Comparison of ENCODE assay signal across 9 mouse cellular contexts in the genomic region with DNA sequence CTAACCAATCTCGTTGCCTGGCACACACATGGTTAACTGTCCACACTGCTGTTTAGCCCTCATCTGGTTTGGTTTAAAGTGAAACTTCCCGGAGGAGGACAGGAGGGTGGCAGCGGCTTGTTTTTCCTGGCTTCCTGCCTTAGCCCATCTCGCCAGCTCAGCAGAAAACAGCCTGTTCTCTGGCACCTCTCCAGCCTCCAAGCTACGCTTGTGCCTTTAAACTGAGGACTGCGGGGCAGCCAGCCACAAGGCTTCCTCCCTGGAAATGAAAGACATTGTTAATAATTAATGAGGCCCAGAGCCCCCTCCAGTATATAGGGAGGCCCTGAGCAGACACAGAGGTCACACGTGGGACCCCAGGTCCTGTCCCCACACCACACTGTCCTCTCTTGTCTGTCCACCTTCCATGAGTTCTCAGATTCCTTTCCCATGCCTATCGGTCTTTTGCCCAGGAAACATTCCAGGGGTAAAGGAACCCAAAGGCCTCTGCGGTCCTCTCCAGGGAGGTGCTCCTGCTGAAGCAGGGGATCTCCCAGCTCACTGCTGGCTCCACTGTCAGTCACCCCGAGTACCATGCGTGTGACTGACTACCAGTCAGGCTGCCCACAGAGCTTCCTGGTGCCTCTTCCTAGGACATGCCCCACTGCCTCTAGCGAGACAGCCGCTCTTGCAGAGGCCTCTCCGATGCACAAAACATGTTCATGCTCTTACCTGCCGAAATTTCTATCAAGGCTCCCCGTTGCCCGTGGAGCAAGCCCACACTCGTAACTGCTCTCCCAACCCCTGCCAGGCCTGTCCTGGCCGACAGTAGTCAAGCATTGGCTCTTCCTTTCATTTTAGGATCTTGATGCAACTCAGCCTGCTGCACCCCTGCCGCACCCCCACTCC.
DNase-seq lines count a peak whose midpoint lies in the region; ATAC-seq and TF ChIP-seq lines count a peak whose summit lies in the region.
"Had no signal": no experiment of that assay in that cellular context is flagged by ENCODE, and none has a peak within 500 bp of the region (broad histone marks: within the 10 kb centered on the region; RNA-seq: fewer than 3 reads in every experiment).

No protein-coding gene starts in this region.

- H3K4me3 ChIP-seq in forebrain, embryonic 11.5 days (ENCODE audit: low read depth, low read length) = no peak overlapping the region
- H3K4me3 ChIP-seq in heart, embryonic 12.5 days = no peak overlapping the region
- H3K4me3 ChIP-seq in kidney, embryonic 16.5 days (ENCODE audit: low read length) = no peak overlapping the region
- no peak overlapping the region for H3K4me3 ChIP-seq in limb, embryonic 13.5 days
- no peak overlapping the region for H3K4me3 ChIP-seq in myocyte

- peak overlapping the region; percentile 2; the same call in 1 of the 2 replicates for H3K27ac ChIP-seq in forebrain, embryonic 11.5 days (ENCODE audit: low read depth, low read length)
- H3K27ac ChIP-seq in heart, embryonic 12.5 days (ENCODE audit: poor library complexity, severe bottlenecking) = peak overlapping the region; percentile 78
- peak overlapping the region; percentile 95 for H3K27ac ChIP-seq in kidney, embryonic 16.5 days (ENCODE audit: low read length)
- H3K27ac ChIP-seq in limb, embryonic 13.5 days = peak overlapping the region; percentile 97

- H3K4me1 ChIP-seq in forebrain, embryonic 11.5 days (replicated peaks; ENCODE audit: control insufficient read depth, insufficient read depth, low read length) = no peaks in the 10 kb centered on the region
- H3K4me1 ChIP-seq in heart, embryonic 12.5 days (replicated peaks) = peaks cover 63% of the 10 kb centered on the region
- peaks cover 30% of the 10 kb centered on the region for H3K4me1 ChIP-seq in kidney, embryonic 16.5 days (ENCODE audit: insufficient read depth, low read length)
- H3K4me1 ChIP-seq in limb, embryonic 13.5 days = peaks cover 77% of the 10 kb centered on the region

- WGBS in forebrain, embryonic 11.5 days = 69% methylated on average over 20 of the region's 20 CpGs
- WGBS in heart, embryonic 12.5 days = 52% methylated on average over 20 of the region's 20 CpGs
- WGBS in kidney, embryonic 16.5 days = 19% methylated on average over 20 of the region's 20 CpGs
- 18% methylated on average over 20 of the region's 20 CpGs for WGBS in limb, embryonic 13.5 days

- no peaks in the 10 kb centered on the region for H3K27me3 ChIP-seq in forebrain, embryonic 11.5 days (ENCODE audit: control insufficient read depth, insufficient read depth, low read length)
- H3K27me3 ChIP-seq in heart, embryonic 12.5 days (replicated peaks) = peaks cover 55% of the 10 kb centered on the region
- H3K27me3 ChIP-seq in kidney, embryonic 16.5 days (ENCODE audit: insufficient read depth, low read length) = no peaks in the 10 kb centered on the region
- no peaks in the 10 kb centered on the region for H3K27me3 ChIP-seq in limb, embryonic 13.5 days
- no peaks in the 10 kb centered on the region for H3K27me3 ChIP-seq in myocyte (ENCODE audit: control insufficient read depth, insufficient read depth, insufficient read length)
- H3K27me3 ChIP-seq: CH12.LX had no signal

- no peaks in the 10 kb centered on the region for H3K79me2 ChIP-seq in myocyte (ENCODE audit: control insufficient read depth, insufficient read depth)

- H3K4me2 ChIP-seq in forebrain, embryonic 11.5 days (ENCODE audit: low read depth, low read length, severe bottlenecking) = no peak overlapping the region
- H3K4me2 ChIP-seq in heart, embryonic 12.5 days = 0 out of 2 replicates have a peak overlapping the region, but pooled peaks have one; percentile 6
- peak overlapping the region; percentile 30 for H3K4me2 ChIP-seq in kidney, embryonic 16.5 days (replicated peaks; ENCODE audit: low read depth, low read length)
- peak overlapping the region; percentile 45 for H3K4me2 ChIP-seq in limb, embryonic 13.5 days (replicated peaks)
- peak overlapping the region; percentile 38 for H3K4me2 ChIP-seq in myocyte (ENCODE audit: low read depth)

- H3K9ac ChIP-seq in forebrain, embryonic 11.5 days (ENCODE audit: low read length) = no peak overlapping the region
- no peak overlapping the region for H3K9ac ChIP-seq in heart, embryonic 12.5 days
- peak overlapping the region; percentile 2 for H3K9ac ChIP-seq in kidney, embryonic 16.5 days (replicated peaks; ENCODE audit: low read length)
- peak overlapping the region; percentile 53 for H3K9ac ChIP-seq in limb, embryonic 13.5 days

- DNase-seq in retina, adult 2 months (ENCODE audit: low read depth, low spot score) = peak; percentile 32
- DNase-seq in retina, embryonic 14.5 days (ENCODE audit: low spot score) = no peak
- peak; percentile 69 for DNase-seq in forebrain, embryonic 11.5 days (ENCODE audit: low spot score)
- peak; percentile 75 to 92 for DNase-seq in urinary bladder, adult 18-20 months (ENCODE audit: low spot score in 2 of 2)

- TF ChIP-seq POLR2A in myocyte (IDR thresholded peaks at IDR 0.05; ENCODE audit: insufficient read length, low read depth) = no peak

- H3ac ChIP-seq in myocyte (ENCODE audit: control insufficient read depth, insufficient read length) = no peak overlapping the region

- ATAC-seq in forebrain, embryonic 11.5 days (replicated peaks; ENCODE audit: low FRiP score) = no peak
- ATAC-seq in heart, embryonic 12.5 days (ENCODE audit: insufficient number of reproducible peaks, low FRiP score) = peak; percentile 51
- ATAC-seq in kidney, embryonic 16.5 days (ENCODE audit: low FRiP score, low TSS enrichment) = peak; percentile 93
- peak; percentile 83 for ATAC-seq in limb, embryonic 13.5 days (ENCODE audit: low FRiP score, low read depth)

- no peaks in the 10 kb centered on the region for H3K9me3 ChIP-seq in forebrain, embryonic 11.5 days (ENCODE audit: control insufficient read depth, low read length)
- H3K9me3 ChIP-seq in heart, embryonic 12.5 days (replicated peaks) = no peaks in the 10 kb centered on the region
- H3K9me3 ChIP-seq in kidney, embryonic 16.5 days (ENCODE audit: low read length) = no peaks in the 10 kb centered on the region
- no peaks in the 10 kb centered on the region for H3K9me3 ChIP-seq in limb, embryonic 13.5 days

- no peaks in the 10 kb centered on the region; the same call in 1 of the 2 replicates for H3K36me3 ChIP-seq in forebrain, embryonic 11.5 days (ENCODE audit: control insufficient read depth, insufficient read depth, low read length)
- H3K36me3 ChIP-seq in heart, embryonic 12.5 days = peaks cover 65% of the 10 kb centered on the region
- peaks cover 29% of the 10 kb centered on the region for H3K36me3 ChIP-seq in kidney, embryonic 16.5 days (ENCODE audit: insufficient read depth, low read length)
- peaks cover 77% of the 10 kb centered on the region for H3K36me3 ChIP-seq in limb, embryonic 13.5 days
- no peaks in the 10 kb centered on the region for H3K36me3 ChIP-seq in myocyte (ENCODE audit: control insufficient read depth, insufficient read depth)

TF ChIP-seq in myocyte, 11 proteins besides CTCF, POLR2A, EP300 and RAD21:
- no peak for TF ChIP-seq TCF3 (IDR thresholded peaks at IDR 0.05; ENCODE audit: insufficient read length, low read depth)
- TF ChIP-seq E2F4 (IDR thresholded peaks at IDR 0.05; ENCODE audit: insufficient read depth) = no peak
- TF ChIP-seq MYOG (IDR thresholded peaks at IDR 0.05; ENCODE audit: control insufficient read depth in 1 of 3, insufficient read depth in 1 of 3, insufficient read length in 2 of 3, low read depth in 2 of 3) = no peak
- TF ChIP-seq SRF (IDR thresholded peaks at IDR 0.05; ENCODE audit: control insufficient read depth, insufficient read length, low read depth) = no peak
- TF ChIP-seq MAX (IDR thresholded peaks at IDR 0.05; ENCODE audit: low read depth) = no peak
- no peak for TF ChIP-seq MYOD1 (IDR thresholded peaks at IDR 0.05; ENCODE audit: control insufficient read depth in 1 of 3, insufficient read length in 2 of 3, low read depth in 2 of 3)
- no peak for TF ChIP-seq TCF12 (IDR thresholded peaks at IDR 0.05; ENCODE audit: insufficient read depth, poor library complexity, severe bottlenecking)
- no peak for TF ChIP-seq USF1 (IDR thresholded peaks at IDR 0.05; ENCODE audit: low read depth)
- no peak for TF ChIP-seq CEBPB (IDR thresholded peaks at IDR 0.05; ENCODE audit: insufficient read depth, poor library complexity, severe bottlenecking)
- no peak for TF ChIP-seq REST (IDR thresholded peaks at IDR 0.05; ENCODE audit: insufficient read depth, insufficient read length)
- TF ChIP-seq POLR2AphosphoS2 (IDR thresholded peaks at IDR 0.05; ENCODE audit: insufficient read length, low read depth) = no peak

Comparison
In these comparisons a context has a peak if more than half of its experiments do, and no peak if none do; other contexts are left out.
1. H3K27ac ChIP-seq: peak in every context shown above with its lines; median percentile 97 in limb, embryonic 13.5 days; 95 in kidney, embryonic 16.5 days; 78 in heart, embryonic 12.5 days; 2 in forebrain, embryonic 11.5 days.
2. H3K9ac ChIP-seq: peak in kidney, embryonic 16.5 days (single experiment) and limb, embryonic 13.5 days (single experiment); none in forebrain, embryonic 11.5 days (single experiment) and heart, embryonic 12.5 days (single experiment).